In genomic region chr9:15241596-15241939, GRCm38 (mm10) we compare ENCODE assay signal across 7 mouse cellular contexts. TPM values are rescaled to one million over a fixed set of nuclear protein-coding genes. Genes with fewer than 3 reads are reported as not detected.
DNase-seq lines count a peak whose midpoint lies in the region; ATAC-seq and TF ChIP-seq lines count a peak whose summit lies in the region.

No protein-coding gene starts in this region.

- H3K27ac ChIP-seq in intestine, postnatal 0 days (ENCODE audit: low read depth, low read length): no peak overlapping the region
- H3K27ac ChIP-seq in lung, embryonic 14.5 days (ENCODE audit: low read depth): no peak overlapping the region

- peak; percentile 88 for TF ChIP-seq CTCF in intestine, postnatal 0 days (IDR thresholded peaks at IDR 0.05; ENCODE audit: low read depth)
- peak; percentile 65 for TF ChIP-seq CTCF in lung, embryonic 14.5 days (IDR thresholded peaks at IDR 0.05; ENCODE audit: low read depth)

- no peaks in the 10 kb centered on the region for H3K9me3 ChIP-seq in intestine, postnatal 0 days (ENCODE audit: control insufficient read depth)
- no peaks in the 10 kb centered on the region for H3K9me3 ChIP-seq in lung, embryonic 14.5 days (ENCODE audit: low read depth, low read length)

- no peaks in the 10 kb centered on the region for H3K27me3 ChIP-seq in intestine, postnatal 0 days (replicated peaks; ENCODE audit: control insufficient read depth, insufficient read depth, low read length)
- no peaks in the 10 kb centered on the region for H3K27me3 ChIP-seq in lung, embryonic 14.5 days (ENCODE audit: insufficient read depth, low read length)

- H3K4me3 ChIP-seq in intestine, postnatal 0 days (ENCODE audit: low read depth, low read length): no peak overlapping the region
- H3K4me3 ChIP-seq in lung, embryonic 14.5 days (ENCODE audit: low read depth, low read length): no peak overlapping the region

- DNase-seq in left cerebral cortex, postnatal 14 days (ENCODE audit: low spot score in 2 of 2): peak; percentile 64 to 83
- no peak for DNase-seq in left cerebral cortex, adult 8-10 months (ENCODE audit: low spot score in 2 of 2)
- DNase-seq in adrenal gland, adult (ENCODE audit: inconsistent age in 2 of 2, low spot score in 1 of 2): peak; percentile 48 to 85
- peak; percentile 74 for DNase-seq in embryo, embryonic 11 days
- DNase-seq in lung, embryonic 14.5 days: peak; percentile 83
- DNase-seq in spleen, postnatal 4 days (ENCODE audit: low spot score in 2 of 2): peak; percentile 47 to 74

- WGBS in intestine, postnatal 0 days: 29% methylated on average over 9 of the region's 9 CpGs
- WGBS in lung, embryonic 14.5 days: 41% methylated on average over 9 of the region's 9 CpGs

- peak; percentile 46 for ATAC-seq in intestine, postnatal 0 days
- no peak for ATAC-seq in lung, embryonic 14.5 days (ENCODE audit: insufficient read depth)

- no peaks in the 10 kb centered on the region for H3K36me3 ChIP-seq in intestine, postnatal 0 days (ENCODE audit: control insufficient read depth, insufficient read depth)
- no peaks in the 10 kb centered on the region for H3K36me3 ChIP-seq in lung, embryonic 14.5 days (ENCODE audit: insufficient read depth)

- H3K4me2 ChIP-seq in intestine, postnatal 0 days (replicated peaks; ENCODE audit: low read depth): peak overlapping the region; percentile 46
- no peak overlapping the region for H3K4me2 ChIP-seq in lung, embryonic 14.5 days

- peaks cover 15% of the 10 kb centered on the region for H3K4me1 ChIP-seq in intestine, postnatal 0 days (replicated peaks; ENCODE audit: control insufficient read depth, insufficient read depth, low read length)
- no peaks in the 10 kb centered on the region for H3K4me1 ChIP-seq in lung, embryonic 14.5 days (ENCODE audit: insufficient read depth)

- H3K9ac ChIP-seq in intestine, postnatal 0 days (ENCODE audit: low read depth, low read length): no peak overlapping the region
- H3K9ac ChIP-seq in lung, embryonic 14.5 days: no peak overlapping the region

- intact Hi-C loops in left cerebral cortex, postnatal 14 days (cut with DNase I): no loop called here

RNA-seq across cellular contexts. Expression of gene Vstm5, which starts 2.7 kb away (rescaled TPM):
- 1 to 10 TPM; 7.5 to 8.4 TPM for total RNA-seq in left cerebral cortex, postnatal 14 days (2021)
- total RNA-seq in left cerebral cortex, adult 8-10 months (2022): 10 to 100 TPM; 10.1 to 11.4 (median 10.5) TPM
- 4.4 TPM in 2 replicates for polyA plus RNA-seq in intestine, postnatal 0 days (2015; fragmentation: Nextera tagmentation; extraction: Ambion mirVana)
- polyA plus RNA-seq in lung, embryonic 14.5 days (2014; fragmentation: Nextera tagmentation; extraction: Ambion mirVana): 1.3 and 1.6 TPM in 2 replicates

RNA-seq across cellular contexts. Expression of gene Med17, which starts 38.2 kb away (rescaled TPM):
- 10 to 100 TPM; 30.0 to 34.1 TPM for total RNA-seq in left cerebral cortex, postnatal 14 days (2021)
- 10 to 100 TPM; 34.6 to 43.3 (median 39.4) TPM for total RNA-seq in left cerebral cortex, adult 8-10 months (2022)
- polyA plus RNA-seq in intestine, postnatal 0 days (2015; fragmentation: Nextera tagmentation; extraction: Ambion mirVana): 18.1 and 20.4 TPM in 2 replicates
- polyA plus RNA-seq in lung, embryonic 14.5 days (2014; fragmentation: Nextera tagmentation; extraction: Ambion mirVana): 37.5 and 38.0 TPM in 2 replicates

Comparison
In these comparisons a context has a peak if more than half of its experiments do, and no peak if none do; other contexts are left out.
1. DNase-seq: peak in left cerebral cortex, postnatal 14 days (2 of 2), adrenal gland, adult (2 of 2), embryo, embryonic 11 days (single experiment), lung, embryonic 14.5 days (single experiment) and spleen, postnatal 4 days (2 of 2); none in left cerebral cortex, adult 8-10 months (0 of 2).